Mouse (Mus musculus) forebrain, embryonic 11.5 days (tissue): Measurements from ENCODE around the gene Ube2s. TPM values are rescaled to one million over a fixed set of nuclear protein-coding genes. Genes with fewer than 3 reads are reported as not detected.

Source experiments
- ATAC-seq: fragments of 200-750 bp; cut with Nextera tagmentation; replicated peaks from 2 replicates; pipeline ENCODE4 v1.8.0; 2017; ENCODE audit warnings: moderate TSS enrichment; ENCODE audit not compliant: low FRiP score
- DNase-seq: peaks from one replicate; pipeline ENCODE4 v3.0.0-alpha.2; 2017; ENCODE audit warnings: low spot score
- H3K27ac ChIP-seq: fragments of 300-500 bp; sonication (generic); 2 replicates; pipeline ENCODE4 v1.5.1; 2014; ENCODE audit warnings: low read depth, low read length
- H3K27me3 ChIP-seq: fragments of 300-500 bp; sonication (generic); 2 replicates; pipeline ENCODE4 v1.6.1; 2014; ENCODE audit warnings: mild to moderate bottlenecking, low read length, mixed read lengths; ENCODE audit not compliant: control insufficient read depth, insufficient read depth
- H3K36me3 ChIP-seq: fragments of 300-500 bp; sonication (generic); 2 replicates; pipeline ENCODE4 v1.6.1; 2014; ENCODE audit warnings: mild to moderate bottlenecking, low read length, moderate library complexity, mixed read lengths; ENCODE audit not compliant: control insufficient read depth, insufficient read depth
- H3K4me1 ChIP-seq: fragments of 300-500 bp; sonication (generic); replicated peaks from 2 replicates; pipeline ENCODE4 v1.6.1; 2014; ENCODE audit warnings: low read length, mixed read lengths; ENCODE audit not compliant: control insufficient read depth, insufficient read depth
- H3K4me2 ChIP-seq: fragments of 300-500 bp; sonication (generic); 2 replicates; pipeline ENCODE4 v1.6.1; 2014; ENCODE audit warnings: low read depth, mild to moderate bottlenecking, low read length, moderate library complexity, mixed read lengths; ENCODE audit not compliant: severe bottlenecking
- H3K4me3 ChIP-seq: fragments of 300-500 bp; sonication (generic); 2 replicates; pipeline ENCODE4 v1.5.1; 2014; ENCODE audit warnings: low read depth, low read length
- H3K9ac ChIP-seq: fragments of 300-500 bp; sonication (generic); 2 replicates; pipeline ENCODE4 v1.6.1; 2014; ENCODE audit warnings: low read length
- H3K9me3 ChIP-seq: fragments of 300-500 bp; sonication (generic); 2 replicates; pipeline ENCODE4 v1.6.1; 2016; ENCODE audit warnings: low read length, mixed read lengths; ENCODE audit not compliant: control insufficient read depth
- WGBS: fragments of 180-500 bp; shearing (Covaris S2); extraction: QIAGEN DNeasy Blood & Tissue Kit; methylation state at CpG from one replicate; pipeline ENCODE4 v1.1.7; 2014; 5-methylcytosine and 5-hydroxymethylcytosine counted together
- polyA plus RNA-seq: library from polyadenylated mRNA; unstranded; fragments of >200 nt; fragmentation: Nextera tagmentation; extraction: Ambion mirVana; gene quantifications from 2 replicates; pipeline ENCODE4 v1.2.1, GENCODE M21; 2014

Gene Ube2s
- polyA plus RNA-seq, 1 experiment from 2014 or later, result 476 TPM

GRCm38 (mm10) chr7:4777851-4778637 is 34.3 kb downstream of the Ube2s start:
- DNase-seq (no peak), ATAC-seq (no peak)
- Histone ChIP-seq H3K9ac (no peak overlapping the region), H3K4me1 (0 out of 2 replicates have a peak, but pooled peaks cover 5% of the 10 kb centered on the region), H3K4me2 (no peak overlapping the region; the same call in 1 of the 2 replicates), H3K9me3 (no peaks in the 10 kb centered on the region), H3K27me3 (peaks cover 46% of the 10 kb centered on the region), H3K36me3 (no peaks in the 10 kb centered on the region), H3K4me3 (no peak overlapping the region; the same call in 1 of the 2 replicates), H3K27ac (no peak overlapping the region)
- under 1% methylated on average over 20 of the region's 20 CpGs for WGBS

- no peak overlapping the region for H3K27ac ChIP-seq
- 0 out of 2 replicates have a peak, but pooled peaks cover 5% of the 10 kb centered on the region for H3K4me1 ChIP-seq
- no peaks in the 10 kb centered on the region for H3K9me3 ChIP-seq
- no peaks in the 10 kb centered on the region for H3K36me3 ChIP-seq
- peak overlapping the region; percentile 32 for H3K4me2 ChIP-seq
- peaks cover 46% of the 10 kb centered on the region for H3K27me3 ChIP-seq
- WGBS, result 1% methylated on average over 54 of the region's 56 CpGs
- H3K9ac ChIP-seq, result no peak overlapping the region
- peak; percentile 90 for DNase-seq
- H3K4me3 ChIP-seq, result peak overlapping the region; percentile 11
- peak; percentile 86 for ATAC-seq
Measured at GRCm38 (mm10) chr7:4776861-4777830, 35.2 kb downstream of the Ube2s start.

- H3K9ac ChIP-seq, result no peak overlapping the region
- H3K4me2 ChIP-seq, result no peak overlapping the region
- ATAC-seq, result no peak
- H3K9me3 ChIP-seq, result no peaks in the 10 kb centered on the region
- H3K27ac ChIP-seq, result no peak overlapping the region
- H3K27me3 ChIP-seq, result peaks cover 46% of the 10 kb centered on the region
- WGBS, result 55% methylated on average over 10 of the region's 10 CpGs
- DNase-seq, result no peak
- no peak overlapping the region for H3K4me3 ChIP-seq
- H3K4me1 ChIP-seq, result 0 out of 2 replicates have a peak, but pooled peaks cover 5% of the 10 kb centered on the region
- H3K36me3 ChIP-seq, result no peaks in the 10 kb centered on the region
Measured at GRCm38 (mm10) chr7:4776131-4776530, 36.3 kb downstream of the Ube2s start.

- no peak for ATAC-seq
- no peak within 1 kb of the TSS for H3K4me2 ChIP-seq
- no peaks in the 10 kb centered on the region for H3K4me1 ChIP-seq
- H3K27ac ChIP-seq, result no peak within 1 kb of the TSS
- no peak within 1 kb of the TSS for H3K4me3 ChIP-seq
- no peaks in the 10 kb centered on the region for H3K9me3 ChIP-seq
- no peak for DNase-seq
- 83% methylated on average over 3 of the region's 5 CpGs for WGBS
- H3K9ac ChIP-seq, result no peak within 1 kb of the TSS
- H3K27me3 ChIP-seq, result peaks cover 13% of the 10 kb centered on the region
- no peaks in the 10 kb centered on the region for H3K36me3 ChIP-seq
Measured at GRCm38 (mm10) chr7:4771202-4771601, 41.2 kb downstream of the Ube2s start, which contains the start of gene Fam71e2. TSS of gene Fam71e2 (minus strand) at chr7:4771302.

GRCm38 (mm10) chr7:4764946-4765710 is 47.3 kb downstream of the Ube2s start:
- Histone ChIP-seq H3K9me3 (no peaks in the 10 kb centered on the region), H3K36me3 (no peaks in the 10 kb centered on the region), H3K4me1 (peaks cover 12% of the 10 kb centered on the region), H3K27ac (no peak overlapping the region), H3K4me2 (no peak overlapping the region), H3K4me3 (no peak overlapping the region), H3K27me3 (no peaks in the 10 kb centered on the region), H3K9ac (no peak overlapping the region)
- DNase-seq (no peak), ATAC-seq (no peak)
- 10% methylated on average over 4 of the region's 4 CpGs for WGBS

GRCm38 (mm10) chr7:4759670-4760069 is 52.7 kb downstream of the Ube2s start:
- H3K9me3 ChIP-seq, result no peaks in the 10 kb centered on the region
- H3K27ac ChIP-seq, result no peak overlapping the region; the same call in 1 of the 2 replicates
- no peak for ATAC-seq
- H3K36me3 ChIP-seq, result no peaks in the 10 kb centered on the region
- H3K9ac ChIP-seq, result no peak overlapping the region
- DNase-seq, result peak; percentile 20
- H3K4me2 ChIP-seq, result no peak overlapping the region
- H3K4me3 ChIP-seq, result no peak overlapping the region
- WGBS, result 41% methylated on average over 1 of the region's 1 CpGs
- 0 out of 2 replicates have a peak, but pooled peaks cover 1% of the 10 kb centered on the region for H3K4me1 ChIP-seq
- no peaks in the 10 kb centered on the region for H3K27me3 ChIP-seq

GRCm38 (mm10) chr7:4752821-4753570 is 59.4 kb downstream of the Ube2s start, which contains the start of gene Cox6b2:
TSS of gene Cox6b2 (minus strand) at chr7:4753094.
- peaks cover 10% of the 10 kb centered on the region for H3K4me1 ChIP-seq
- H3K9ac ChIP-seq, result peak within 1 kb of the TSS; percentile 27
- no peaks in the 10 kb centered on the region for H3K9me3 ChIP-seq
- 0 out of 2 replicates have a peak within 1 kb of the TSS, but pooled peaks have one; percentile 7 for H3K27ac ChIP-seq
- H3K4me2 ChIP-seq, result peak within 1 kb of the TSS; percentile 41
- H3K4me3 ChIP-seq, result peak within 1 kb of the TSS; percentile 32
- no peaks in the 10 kb centered on the region for H3K27me3 ChIP-seq
- H3K36me3 ChIP-seq, result no peaks in the 10 kb centered on the region
- peak; percentile 94 for DNase-seq
- WGBS, result 5% methylated on average over 24 of the region's 24 CpGs
- ATAC-seq, result peak; percentile 94
